In genomic region chr13:17694414-17694813, GRCm38 (mm10) we compare ENCODE assay signal across 8 mouse cellular contexts. TPM values are rescaled to one million over a fixed set of nuclear protein-coding genes. Genes with fewer than 3 reads are reported as not detected.
DNase-seq lines count a peak whose midpoint lies in the region; ATAC-seq and TF ChIP-seq lines count a peak whose summit lies in the region.

No protein-coding gene starts in this region.

- intact Hi-C loops in left cerebral cortex, postnatal 36 days (cut with DNase I) = loop anchor here (2.0 kb wide), 1 partner anchor 110 kb away; the partner anchor contains the start of gene Cdk13

- no peak for TF ChIP-seq POLR2A in small intestine, adult 2 months (IDR thresholded peaks at IDR 0.05; ENCODE audit: low read depth, low read length)

- peak; percentile 25 for ATAC-seq in erythroid progenitor cell, adult 5-6 weeks (replicated peaks; ENCODE audit: low FRiP score, poor library complexity, severe bottlenecking)
- ATAC-seq in limb, embryonic 13.5 days (ENCODE audit: low FRiP score, low read depth) = peak; percentile 80

- peak overlapping the region; percentile 63 for H3K4me2 ChIP-seq in limb, embryonic 13.5 days (replicated peaks)

- WGBS in limb, embryonic 13.5 days = 0% methylated on average over 10 of the region's 25 CpGs
- under 1% methylated on average over 25 of the region's 25 CpGs for WGBS in small intestine, adult 2 months

- H3K4me3 ChIP-seq in limb, embryonic 13.5 days = peak overlapping the region; percentile 82
- H3K4me3 ChIP-seq in small intestine, adult 2 months (ENCODE audit: low read depth, low read length) = peak overlapping the region; percentile 100

- H3K27ac ChIP-seq in limb, embryonic 13.5 days = peak overlapping the region; percentile 72
- H3K27ac ChIP-seq in small intestine, adult 2 months (ENCODE audit: insufficient read depth, low read depth, low read length) = peak overlapping the region; percentile 96

- peak; percentile 46 to 54 for DNase-seq in left cerebral cortex, adult 8-10 months (ENCODE audit: low spot score in 2 of 2)
- DNase-seq in left cerebral cortex, postnatal 36 days (ENCODE audit: low spot score in 2 of 2) = no peak
- DNase-seq in R1 (ENCODE audit: low read depth, low spot score) = peak; percentile 64
- no peak for DNase-seq in urinary bladder, postnatal 10 days (ENCODE audit: low spot score)
- no peak for DNase-seq in cerebellum, adult 11-12 months

- peak overlapping the region; percentile 75 for H3K9ac ChIP-seq in limb, embryonic 13.5 days

- H3K4me1 ChIP-seq in limb, embryonic 13.5 days = peaks cover 11% of the 10 kb centered on the region
- H3K4me1 ChIP-seq in small intestine, adult 2 months (ENCODE audit: control insufficient read depth, insufficient read depth, insufficient read length, low read length) = no peaks in the 10 kb centered on the region; the same call in 1 of the 2 replicates

- H3K9me3 ChIP-seq in limb, embryonic 13.5 days = no peaks in the 10 kb centered on the region

- no peak for TF ChIP-seq CTCF in small intestine, adult 2 months (IDR thresholded peaks at IDR 0.05; ENCODE audit: extremely low read depth, insufficient read length, insufficient replicate concordance, low read depth, low read length)

- no peaks in the 10 kb centered on the region for H3K27me3 ChIP-seq in limb, embryonic 13.5 days
- H3K27me3 ChIP-seq in small intestine, adult 2 months (ENCODE audit: control insufficient read depth, insufficient read depth, low read length) = no peaks in the 10 kb centered on the region

- no peaks in the 10 kb centered on the region for H3K36me3 ChIP-seq in limb, embryonic 13.5 days
- H3K36me3 ChIP-seq in small intestine, adult 2 months (ENCODE audit: control insufficient read depth, insufficient read depth, low read length) = 0 out of 2 replicates have a peak, but pooled peaks cover 1% of the 10 kb centered on the region

RNA-seq across cellular contexts. Expression of gene Mplkip, which starts 0.6 kb away (rescaled TPM):
- 10 to 100 TPM; 12.7 to 16.4 (median 13.8) TPM for total RNA-seq in left cerebral cortex, adult 8-10 months (2022)
- total RNA-seq in left cerebral cortex, postnatal 36 days (2021) = 10 to 100 TPM; 14.4 to 19.9 TPM
- 42.9 and 43.6 TPM in 2 replicates for total RNA-seq in erythroid progenitor cell, adult 5-6 weeks (2015; ENCODE audit: low replicate concordance)
- total RNA-seq in erythroid progenitor cell, adult 5-6 weeks (2017; ENCODE audit: low replicate concordance) = 17.2 and 27.5 TPM in 2 replicates
- polyA plus RNA-seq in limb, embryonic 13.5 days (2015; fragmentation: Nextera tagmentation; extraction: Ambion mirVana) = 46.8 and 47.7 TPM in 2 replicates
- 7.1 and 13.7 TPM in 2 replicates for polyA plus RNA-seq in small intestine, adult 2 months (2012; rRNA removed)

RNA-seq across cellular contexts. Expression of gene Sugct, which starts 0.9 kb away (rescaled TPM):
- total RNA-seq in left cerebral cortex, adult 8-10 months (2022) = 1 to 10 TPM; 2.6 to 9.1 (median 3.4) TPM
- total RNA-seq in left cerebral cortex, postnatal 36 days (2021) = 1 to 10 TPM; 2.0 to 2.1 TPM
- total RNA-seq in erythroid progenitor cell, adult 5-6 weeks (2015; ENCODE audit: low replicate concordance) = 2.2 TPM in 1 of 2 replicates, not detected in the other
- not detected in 2 replicates for total RNA-seq in erythroid progenitor cell, adult 5-6 weeks (2017; ENCODE audit: low replicate concordance)
- 6.1 and 6.8 TPM in 2 replicates for polyA plus RNA-seq in limb, embryonic 13.5 days (2015; fragmentation: Nextera tagmentation; extraction: Ambion mirVana)
- 0.55 and 1.5 TPM in 2 replicates for polyA plus RNA-seq in small intestine, adult 2 months (2012; rRNA removed)

Comparison
In these comparisons a context has a peak if more than half of its experiments do, and no peak if none do; other contexts are left out.
1. DNase-seq: peak in left cerebral cortex, adult 8-10 months (2 of 2) and R1 (single experiment); none in left cerebral cortex, postnatal 36 days (0 of 2), urinary bladder, postnatal 10 days (single experiment) and cerebellum, adult 11-12 months (single experiment).